Mouse (Mus musculus): ENCODE results near the gene Creb3l1. TPM values are rescaled to one million over a fixed set of nuclear protein-coding genes. Genes with fewer than 3 reads are reported as not detected.

Creb3l1 gene
- polyA plus RNA-seq, 1 experiment = 8.9 TPM

- no peak for DNase-seq
- 47% methylated on average over 8 of the region's 8 CpGs for WGBS
- H3K27ac ChIP-seq (ENCODE audit: insufficient read depth, low read depth, low read length) = no peak overlapping the region
These were observed 90.3 kb downstream of the Creb3l1 start for GRCm38 (mm10) chr2:91934016-91934415.

GRCm38 (mm10) chr2:91933471-91933870 lies 90.8 kb downstream of the Creb3l1 start:
- no peak overlapping the region for H3K4me3 ChIP-seq (ENCODE audit: insufficient read depth, low read depth, low read length)
- TF ChIP-seq POLR2A (IDR thresholded peaks at IDR 0.05; ENCODE audit: low read depth, low read length) (no peak), CTCF (conservative IDR thresholded peaks at IDR 0.05; ENCODE audit: insufficient read depth, insufficient read length, low read depth, low read length) (no peak)
- H3K36me3 ChIP-seq (ENCODE audit: control insufficient read depth, insufficient read depth, low read length) = no peaks in the 10 kb centered on the region; the same call in none of the 2 replicates
- no peaks in the 10 kb centered on the region for H3K27me3 ChIP-seq (replicated peaks; ENCODE audit: control insufficient read depth, insufficient read depth, low read length)
- DNase-seq = no peak
- no peak overlapping the region for H3K27ac ChIP-seq (ENCODE audit: insufficient read depth, low read depth, low read length)
- whole genome bisulfite sequencing = 80% methylated on average over 9 of the region's 9 CpGs
- H3K4me1 ChIP-seq (ENCODE audit: control insufficient read depth, insufficient read depth, low read length) = peaks cover 8% of the 10 kb centered on the region; the same call in 1 of the 2 replicates

More at GRCm38 (mm10) chr2:91934016-91934415, 90.3 kb downstream of the Creb3l1 start:
- H3K27me3 ChIP-seq (replicated peaks; ENCODE audit: control insufficient read depth, insufficient read depth, low read length) = no peaks in the 10 kb centered on the region
- TF ChIP-seq CTCF (conservative IDR thresholded peaks at IDR 0.05; ENCODE audit: insufficient read depth, insufficient read length, low read depth, low read length) (no peak), POLR2A (IDR thresholded peaks at IDR 0.05; ENCODE audit: low read depth, low read length) (no peak)
- peaks cover 11% of the 10 kb centered on the region; the same call in 1 of the 2 replicates for H3K4me1 ChIP-seq (ENCODE audit: control insufficient read depth, insufficient read depth, low read length)
- H3K4me3 ChIP-seq (ENCODE audit: insufficient read depth, low read depth, low read length) = no peak overlapping the region
- no peaks in the 10 kb centered on the region; the same call in none of the 2 replicates for H3K36me3 ChIP-seq (ENCODE audit: control insufficient read depth, insufficient read depth, low read length)

- 48% methylated on average over 6 of the region's 6 CpGs for WGBS
- DNase-seq = no peak
- Histone ChIP-seq H3K27ac (ENCODE audit: insufficient read depth, low read depth, low read length) (no peak overlapping the region), H3K4me3 (ENCODE audit: insufficient read depth, low read depth, low read length) (no peak overlapping the region), H3K4me1 (ENCODE audit: control insufficient read depth, insufficient read depth, low read length) (peaks cover 8% of the 10 kb centered on the region; the same call in 1 of the 2 replicates), H3K27me3 (replicated peaks; ENCODE audit: control insufficient read depth, insufficient read depth, low read length) (no peaks in the 10 kb centered on the region), H3K36me3 (ENCODE audit: control insufficient read depth, insufficient read depth, low read length) (no peaks in the 10 kb centered on the region; the same call in 1 of the 2 replicates)
- no peak for TF ChIP-seq POLR2A (IDR thresholded peaks at IDR 0.05; ENCODE audit: low read depth, low read length)
- TF ChIP-seq CTCF (conservative IDR thresholded peaks at IDR 0.05; ENCODE audit: insufficient read depth, insufficient read length, low read depth, low read length) = no peak
These were observed 91.5 kb downstream of the Creb3l1 start for GRCm38 (mm10) chr2:91932737-91933350.

Other genes with a start within 250 kb of the Creb3l1 start
- gene Chrm4, start 97.3 kb downstream of the Creb3l1 start, polyA plus RNA-seq (2012; rRNA removed) = 0.11 TPM in 1 of 2 replicates, not detected in the other
- gene Mdk, start 92.2 kb downstream of the Creb3l1 start, polyA plus RNA-seq (2012; rRNA removed) = 76.0 and 80.1 TPM in 2 replicates
- not detected in 2 replicates for gene Gm9821, start 78.8 kb downstream of the Creb3l1 start, polyA plus RNA-seq (2012; rRNA removed)
- gene Dgkz, start 48.6 kb downstream of the Creb3l1 start, polyA plus RNA-seq (2012; rRNA removed) = 106 and 119 TPM in 2 replicates
- gene Phf21a, start 68.6 kb upstream of the Creb3l1 start, polyA plus RNA-seq (2012; rRNA removed) = 27.5 and 36.8 TPM in 2 replicates